Mouse (Mus musculus) MN1 (cell line): ENCODE results near the gene Camta1.

Experiments
- DNase-seq: peaks from one replicate; pipeline ENCODE4 v3.0.0-alpha.2; 2016; ENCODE audit warnings: low spot score

Camta1 gene

DNA sequence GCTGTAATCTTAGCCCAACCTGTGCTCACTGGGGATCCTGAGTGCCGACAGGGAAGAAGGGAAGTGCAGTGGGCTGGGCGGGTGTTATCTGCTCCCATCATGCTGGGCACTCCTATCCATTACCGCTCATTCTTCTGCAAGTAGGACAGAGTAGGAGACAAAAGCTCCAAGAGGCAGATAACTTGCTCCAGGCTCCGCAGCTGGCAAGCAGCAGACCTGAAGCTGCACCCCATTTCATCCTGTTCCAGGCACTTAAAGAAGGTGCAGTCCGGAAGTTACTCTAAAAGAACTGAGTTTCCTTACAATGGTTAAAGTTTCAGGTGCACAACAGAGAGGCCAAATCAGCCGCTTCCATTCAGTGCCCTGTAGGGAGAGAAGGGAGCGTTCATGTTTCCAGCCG is 750.5 kb downstream of the Camta1 start:
- DNase-seq, result no peak

DNA sequence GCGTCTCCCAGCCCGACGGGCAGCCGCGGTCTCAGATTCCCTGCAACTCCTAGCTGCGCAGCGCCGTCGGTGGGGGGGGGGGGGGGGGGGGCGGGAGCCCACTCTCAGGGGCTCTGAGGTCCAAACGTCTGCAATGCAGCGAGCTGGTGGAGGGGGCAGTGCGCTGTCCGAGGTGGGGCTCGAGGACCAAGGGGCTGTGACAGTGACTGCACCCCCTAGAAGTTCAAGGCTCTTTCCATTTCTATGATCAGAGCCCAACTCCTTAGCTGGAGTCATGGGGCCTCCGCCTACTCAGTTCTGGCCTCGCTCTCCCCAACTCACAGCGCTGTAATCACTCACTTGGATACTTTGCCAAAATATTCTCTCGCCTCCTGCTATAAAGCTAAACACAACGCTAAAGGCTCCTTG is 752.8 kb downstream of the Camta1 start:
- no peak for DNase-seq

DNA sequence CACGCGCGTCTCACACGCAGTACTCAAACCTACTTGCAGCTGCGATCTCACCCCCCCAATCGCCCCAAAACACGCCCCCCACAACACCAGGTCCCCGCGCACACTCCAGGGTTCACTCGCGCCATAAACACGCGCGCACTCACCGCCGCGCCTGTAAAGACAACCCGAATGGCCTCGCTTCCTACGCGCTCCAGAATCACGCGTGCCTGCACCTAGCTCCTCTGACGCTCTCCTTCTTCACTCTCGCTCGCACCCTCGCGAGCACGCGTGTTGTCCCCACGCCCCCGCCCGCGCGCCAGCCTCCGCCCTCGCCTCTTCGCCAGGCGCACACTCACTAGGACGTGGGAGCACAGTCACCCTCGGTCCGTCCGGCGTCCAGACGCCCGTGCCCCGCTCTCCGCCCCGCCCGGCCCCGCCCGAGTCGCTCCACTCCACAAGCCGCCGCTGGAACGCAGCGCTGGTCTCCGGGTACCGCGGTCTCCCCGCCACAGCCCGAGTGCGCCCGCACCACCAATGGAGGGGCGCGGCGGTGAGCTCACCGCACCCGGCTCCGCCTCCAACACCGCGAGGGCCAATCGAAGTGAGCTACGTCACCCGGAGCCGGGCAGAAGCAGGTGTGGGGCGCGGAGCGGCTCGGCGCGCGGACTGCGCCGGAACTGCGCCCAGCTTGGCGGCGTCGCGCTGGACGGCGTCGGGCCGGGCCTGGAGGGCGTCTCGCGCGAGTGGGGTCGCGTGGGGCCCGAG is 753.5 kb downstream of the Camta1 start:
- DNase-seq, result no peak

DNA sequence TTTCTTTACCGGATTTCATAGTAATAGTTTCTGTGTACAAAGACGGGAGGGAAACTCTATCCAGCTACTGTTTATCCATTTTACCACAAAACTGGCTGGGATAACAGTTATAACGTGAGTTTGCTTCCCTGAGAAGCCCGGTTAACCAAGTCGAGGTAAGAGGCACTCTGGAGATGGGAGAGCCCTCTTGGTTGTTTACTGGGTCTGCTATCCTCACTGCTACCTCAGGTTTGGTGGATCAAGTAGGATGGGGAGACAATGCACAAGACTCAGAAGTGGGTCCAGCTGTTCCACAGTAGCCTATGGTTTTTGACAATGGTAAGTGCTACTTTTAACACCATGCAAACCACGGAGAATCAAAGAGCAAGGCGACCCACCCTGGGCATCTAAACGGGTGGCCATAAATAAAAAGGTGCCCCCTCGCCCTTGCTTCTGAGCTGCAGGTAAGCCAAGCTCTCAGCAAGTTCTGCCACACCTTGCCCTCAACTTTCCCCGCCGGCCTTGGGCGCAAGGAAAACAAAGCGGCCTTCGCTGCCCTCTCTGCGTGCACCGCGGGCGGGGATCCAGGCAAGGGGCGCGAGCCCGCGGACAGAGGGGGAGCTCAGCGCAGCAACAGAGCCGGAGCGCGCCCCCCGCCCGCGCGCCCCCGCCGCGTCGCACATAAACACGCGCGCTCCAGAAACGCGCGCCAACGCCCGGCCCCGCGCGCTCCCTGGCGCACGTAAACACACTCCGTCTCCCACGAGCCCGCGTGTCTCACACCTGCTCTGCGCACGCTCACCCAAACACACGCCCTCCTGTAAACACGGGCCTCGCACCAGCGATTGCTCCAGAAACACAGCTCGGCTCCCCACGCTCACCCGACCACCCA is 754.3 kb downstream of the Camta1 start:
- DNase-seq, result no peak

DNA sequence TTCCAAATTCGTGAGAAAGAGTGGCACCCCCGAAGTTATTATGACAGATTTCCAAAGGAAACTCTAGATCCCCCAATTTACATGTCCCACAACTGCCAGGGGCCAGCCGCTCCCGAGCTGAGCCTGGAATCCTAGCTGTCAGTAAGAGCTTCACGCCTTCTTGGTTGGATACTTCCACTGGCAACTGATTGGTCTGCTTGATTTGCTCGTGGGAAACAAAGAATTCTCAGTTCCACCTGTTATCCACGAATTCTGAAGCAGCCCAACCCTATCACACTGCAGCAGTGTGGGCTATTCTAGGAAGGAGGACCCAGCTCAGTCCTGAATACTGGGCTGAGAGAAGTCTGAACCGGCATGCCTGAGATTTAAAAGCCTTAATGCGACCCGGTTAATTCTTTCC is 755.2 kb downstream of the Camta1 start:
- no peak for DNase-seq

DNA sequence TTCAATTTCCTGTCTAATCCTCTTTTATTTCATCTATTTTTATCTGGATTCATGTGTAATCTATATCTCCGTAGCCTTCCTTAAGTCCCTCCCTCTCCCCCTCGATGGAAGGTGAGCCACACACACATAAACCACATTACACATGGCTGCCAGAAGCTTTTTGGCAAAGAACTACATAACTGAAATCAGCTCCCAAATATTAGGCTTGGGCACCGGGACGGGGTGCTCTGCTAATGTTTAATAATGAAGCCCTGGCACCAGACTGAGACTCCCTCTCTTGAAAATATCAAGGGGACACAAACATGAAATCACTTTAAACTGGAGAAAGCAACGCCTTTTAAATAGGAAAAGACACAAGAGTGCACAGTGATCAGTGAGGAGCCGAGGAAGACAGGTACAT is 755.8 kb downstream of the Camta1 start:
- DNase-seq, result no peak

GRCm38 (mm10) chr4:151104147-151104546 is 757.5 kb downstream of the Camta1 start:
- DNase-seq, result no peak

DNA sequence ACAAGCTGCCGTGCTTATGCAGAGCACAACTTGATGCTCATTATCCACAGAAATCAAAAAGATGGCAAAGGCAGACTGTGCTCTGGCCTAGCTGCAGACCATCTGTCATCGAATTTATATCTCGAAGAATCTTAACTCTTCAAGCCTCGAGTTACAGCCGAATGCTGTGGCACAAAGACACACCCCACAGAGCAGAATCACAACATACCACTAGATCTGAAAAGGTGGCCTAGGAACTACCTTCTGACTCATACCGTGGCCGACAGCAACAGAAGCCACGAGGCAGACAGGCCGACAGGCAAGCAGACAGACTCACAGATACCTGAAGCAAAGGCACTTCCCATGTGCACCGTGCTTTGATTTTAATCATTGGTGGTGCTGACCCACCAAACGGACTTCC is 758.0 kb downstream of the Camta1 start:
- no peak for DNase-seq

GRCm38 (mm10) chr4:151097104-151097438 is 764.6 kb downstream of the Camta1 start:
- DNase-seq, result no peak

GRCm38 (mm10) chr4:151096334-151097103 is 765.2 kb downstream of the Camta1 start:
- DNase-seq, result no peak

- DNase-seq, result no peak
These were observed 766.5 kb downstream of the Camta1 start for GRCm38 (mm10) chr4:151095207-151095606.

DNA sequence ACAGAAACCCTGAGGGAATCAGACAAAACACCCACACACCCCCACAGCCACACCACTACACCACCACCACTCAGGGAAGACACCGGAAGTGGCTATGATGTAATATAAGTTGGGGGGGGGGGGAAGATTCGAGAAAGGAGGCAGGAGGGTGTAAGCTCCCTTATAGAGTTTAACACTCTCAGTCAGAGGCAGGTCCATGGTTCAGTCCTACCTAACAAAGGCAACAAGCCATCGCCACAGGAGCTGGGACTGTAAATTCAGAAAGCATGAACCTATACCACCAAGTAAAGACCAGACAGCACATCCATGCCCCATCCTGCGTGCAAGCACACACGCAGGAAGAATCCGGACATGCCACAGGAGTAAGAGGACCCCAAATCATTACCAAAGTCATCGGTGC is 772.4 kb downstream of the Camta1 start, which contains the start of gene Gm13090:
Gm13090 (plus strand) TSS at position 301 of the 400 bp plus-strand sequence.
- DNase-seq, result no peak

- no peak for DNase-seq
These were observed 772.9 kb downstream of the Camta1 start for GRCm38 (mm10) chr4:151088819-151089218.

GRCm38 (mm10) chr4:151087358-151087757 is 774.3 kb downstream of the Camta1 start:
- no peak for DNase-seq

DNA sequence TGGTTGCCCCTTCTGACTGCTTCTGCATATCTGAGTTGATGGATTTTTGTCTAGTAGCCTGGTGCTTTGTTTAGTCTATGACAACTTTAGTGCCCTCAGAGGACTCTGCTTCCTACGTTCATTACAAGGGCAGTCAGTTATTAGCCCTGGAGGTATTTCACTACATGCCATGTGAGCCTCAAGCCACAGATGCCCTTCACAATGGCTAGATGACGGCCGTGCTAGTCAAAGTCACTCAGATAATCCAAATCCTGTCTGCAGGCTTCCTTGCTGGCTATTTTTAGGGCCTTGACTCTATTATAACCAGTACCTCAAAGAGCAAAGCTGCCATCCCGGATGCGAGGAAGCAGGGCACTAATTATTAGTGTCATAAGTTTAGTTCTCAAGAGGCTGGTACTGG is 778.6 kb downstream of the Camta1 start:
- DNase-seq, result no peak

GRCm38 (mm10) chr4:151081977-151082376 is 779.7 kb downstream of the Camta1 start:
- DNase-seq, result no peak

- DNase-seq, result no peak
These were observed 780.3 kb downstream of the Camta1 start for GRCm38 (mm10) chr4:151081355-151081754.

DNA sequence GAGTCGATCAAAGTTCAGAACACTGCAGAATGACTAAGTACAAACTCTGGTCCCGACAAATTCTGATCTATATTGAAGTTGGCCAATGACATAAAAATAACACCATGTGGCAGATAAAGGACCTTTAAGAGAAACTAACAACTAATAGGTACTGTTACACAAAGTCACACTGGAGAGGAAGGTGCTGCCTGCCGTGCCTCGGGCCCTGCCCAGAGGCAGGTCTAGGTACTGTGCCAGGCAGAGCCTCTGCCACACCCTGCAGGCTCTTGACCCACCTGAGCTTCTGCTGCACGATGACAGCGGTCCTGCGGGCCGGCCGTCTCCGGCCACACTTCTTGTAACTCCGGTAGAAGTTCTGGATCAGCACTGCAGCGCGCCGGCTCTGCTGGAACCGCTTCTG is 786.9 kb downstream of the Camta1 start:
- DNase-seq, result no peak

- peak; percentile 88 for DNase-seq
These were observed 788.5 kb downstream of the Camta1 start for GRCm38 (mm10) chr4:151073108-151073744.

- DNase-seq, result no peak
These were observed 790.7 kb downstream of the Camta1 start for GRCm38 (mm10) chr4:151070962-151071361.

GRCm38 (mm10) chr4:151068751-151069150 is 792.9 kb downstream of the Camta1 start:
- no peak for DNase-seq

- DNase-seq, result no peak
These were observed 802.1 kb downstream of the Camta1 start for GRCm38 (mm10) chr4:151059566-151059965.
